Mouse (Mus musculus) brain, embryonic 14.5 days (tissue): Measurements from ENCODE around the gene Fgfr4.

Experiments used
- CTCF ChIP-seq: fragments of 200-500 bp; IDR thresholded peaks from 2 replicates; pipeline ENCODE4 v1.5.1; 2012; ENCODE audit warnings: inconsistent platforms, mild to moderate bottlenecking, moderate library complexity, borderline replicate concordance; ENCODE audit not compliant: insufficient read depth, insufficient read length; ENCODE audit errors: extremely low read depth
- POLR2A ChIP-seq: fragments of 200-500 bp; IDR thresholded peaks from 2 replicates; pipeline ENCODE4 v1.6.1; 2012; ENCODE audit warnings: mild to moderate bottlenecking, inconsistent platforms, borderline replicate concordance; ENCODE audit not compliant: poor library complexity, insufficient read depth, insufficient read length, severe bottlenecking; ENCODE audit errors: extremely low read depth

DNA sequence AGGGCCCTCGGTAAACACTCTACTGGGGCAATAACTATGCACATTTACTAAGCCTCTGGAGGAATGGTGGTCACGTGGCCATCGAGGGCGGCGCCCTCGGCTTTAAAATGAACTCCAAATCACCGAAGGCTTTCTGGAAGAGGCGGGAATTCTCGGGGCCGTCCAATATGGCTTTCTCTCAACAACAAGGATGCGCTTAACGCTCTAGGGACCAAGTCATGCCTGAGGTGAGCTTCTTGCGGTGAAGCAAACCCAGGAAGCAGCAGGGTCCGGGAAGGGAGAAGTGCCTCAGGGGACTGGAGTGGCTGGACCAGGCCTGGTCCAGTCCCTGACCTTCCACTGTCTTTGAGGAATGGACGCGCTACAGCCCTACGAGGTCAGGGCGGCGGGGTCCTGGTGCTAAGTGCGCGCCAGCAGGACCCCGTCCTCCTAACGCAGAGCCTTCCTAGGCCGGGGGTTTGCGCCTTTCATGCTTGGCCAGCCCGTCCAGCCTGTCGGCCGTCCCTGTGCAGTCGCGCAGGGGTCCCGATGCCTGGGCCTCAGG is 57.3 kb downstream of the Fgfr4 start, which contains the start of gene Nsd1:
- no peak for TF ChIP-seq CTCF
- TF ChIP-seq POLR2A = no peak
